Mouse (Mus musculus): ENCODE results near the gene Loxl4.

GRCm38 (mm10) chr19:42580701-42581100 lies 31.9 kb downstream of the Loxl4 start:
- no peak for TF ChIP-seq ZC3H11A (IDR thresholded peaks at IDR 0.05; ENCODE audit: low read depth, low read length)
- TF ChIP-seq CHD2 (IDR thresholded peaks at IDR 0.05; ENCODE audit: low read length): no peak
- no peak for TF ChIP-seq CTCF (IDR thresholded peaks at IDR 0.05 in 2 of 3, conservative IDR thresholded peaks at IDR 0.05 in 1 of 3; ENCODE audit: control insufficient read depth in 1 of 3, insufficient read depth in 1 of 3, low read depth in 2 of 3, low read length in 3 of 3, poor library complexity in 1 of 3, severe bottlenecking in 1 of 3)
- no peak for TF ChIP-seq USF1 (IDR thresholded peaks at IDR 0.05; ENCODE audit: low read depth, low read length)
- no peak for TF ChIP-seq MEF2A (IDR thresholded peaks at IDR 0.05; ENCODE audit: extremely low read depth, insufficient replicate concordance, low read depth, low read length, poor library complexity, severe bottlenecking)
- no peak for TF ChIP-seq EP300 (IDR thresholded peaks at IDR 0.05; ENCODE audit: low read depth in 1 of 2, low read length in 2 of 2)
- no peak for TF ChIP-seq MAX (IDR thresholded peaks at IDR 0.05; ENCODE audit: low read length)

Measured in MEL (cell line).